Mouse (Mus musculus) adrenal gland, postnatal 36 days (tissue): ENCODE measurements at regions not wholly inside any gene's neighbourhood (a gene's known extent, or its start where the extent isn't known, plus 50 kb on each side); places are given as distances from the start of the nearest gene placed in this dataset.

Source experiments
- DNase-seq, 2 experiments: peaks; one replicate each; pipeline ENCODE4 v3.0.0; 2021; ENCODE audit warnings: mixed read lengths in 1 of 2

GRCm38 (mm10) chr15:85634322-85635141 is 52.3 kb upstream of the Wnt7b start:
- DNase-seq = peak; percentile 100

DNA sequence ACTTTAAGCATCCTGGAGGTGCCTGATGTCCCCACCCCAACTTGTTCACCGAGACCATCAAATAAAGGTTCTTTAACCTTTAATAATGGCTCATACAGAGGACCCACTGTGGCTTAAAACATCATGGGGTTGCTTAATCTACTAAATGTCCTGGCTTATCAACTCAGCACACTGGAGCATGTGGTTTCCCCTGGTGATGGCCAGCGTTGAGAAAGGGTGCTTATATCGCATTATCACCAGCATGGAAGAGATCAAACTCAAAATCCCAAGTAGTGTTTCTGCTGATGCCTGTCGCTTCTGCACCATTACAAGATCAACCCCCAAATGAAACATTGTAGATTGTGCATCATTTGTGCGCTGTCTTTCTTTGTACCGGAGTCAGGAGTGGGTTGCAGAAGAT is 53.2 kb upstream of the Wnt7b start:
- no peak for DNase-seq

DNA sequence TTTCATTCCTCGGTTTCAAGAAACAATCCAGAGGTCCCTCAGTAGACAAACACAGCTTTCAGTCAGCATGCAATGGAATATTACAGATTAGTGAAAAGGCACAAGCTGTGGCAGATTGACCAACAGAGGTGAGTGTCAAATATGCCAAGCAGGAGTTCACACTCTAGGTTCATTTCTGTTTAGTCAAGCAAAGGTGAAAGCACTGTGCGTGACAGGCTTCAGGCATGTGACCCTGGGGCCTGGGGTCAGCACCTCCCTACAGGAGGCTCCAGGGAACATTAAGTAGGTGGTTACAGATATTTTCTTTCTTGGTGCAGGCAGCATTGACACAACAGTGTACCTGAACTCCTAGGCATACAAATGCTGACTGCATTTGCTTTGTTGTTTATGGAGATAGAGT is 57.3 kb upstream of the Wnt7b start:
- DNase-seq = no peak

GRCm38 (mm10) chr15:85641120-85642080 is 59.1 kb upstream of the Wnt7b start:
- peak in 1 of 2 experiments; percentile 42 for DNase-seq

GRCm38 (mm10) chr15:85645396-85645795 is 63.1 kb upstream of the Wnt7b start:
- peak in 1 of 2 experiments; percentile 60 for DNase-seq

- peak; percentile 83 to 86 for DNase-seq
Observed at GRCm38 (mm10) chr15:85645971-85646638, 63.8 kb upstream of the Wnt7b start.

DNA sequence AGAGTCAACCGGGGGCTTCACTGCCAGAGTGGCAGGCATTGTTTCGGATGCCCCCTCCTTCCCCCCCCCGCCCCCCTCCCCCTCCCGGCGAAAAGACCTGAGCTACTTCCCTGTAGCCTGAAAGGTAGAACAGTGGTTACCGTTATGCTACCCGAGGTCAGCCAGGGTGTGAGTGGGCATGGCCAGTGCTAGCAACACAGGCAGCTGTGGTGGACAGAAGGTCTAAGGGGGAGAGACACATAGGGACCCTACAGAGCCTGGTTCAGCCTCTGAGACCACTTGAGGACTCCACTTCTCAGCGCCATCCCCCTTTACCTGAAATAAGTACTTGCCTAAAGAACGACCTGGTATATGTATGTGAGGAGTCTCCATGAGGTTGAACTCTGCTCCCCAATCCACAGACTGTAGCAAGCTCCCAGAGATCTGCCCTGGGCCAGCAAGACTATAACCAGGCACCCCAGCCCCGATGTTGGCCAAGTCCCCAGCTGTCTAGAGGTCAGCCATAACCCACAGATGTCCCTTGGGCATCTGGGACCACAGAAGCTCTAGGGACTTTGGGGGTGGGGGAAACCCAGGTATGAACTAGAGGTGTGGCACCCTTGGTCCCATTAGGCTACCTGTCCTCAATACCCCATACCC is 64.5 kb upstream of the Wnt7b start:
- peak in 1 of 2 experiments; percentile 61 for DNase-seq

GRCm38 (mm10) chr15:85647593-85647992 is 65.3 kb upstream of the Wnt7b start:
- peak in 1 of 2 experiments; percentile 55 for DNase-seq

GRCm38 (mm10) chr15:85650241-85650640 is 68.0 kb upstream of the Wnt7b start:
- DNase-seq = no peak

- no peak for DNase-seq
Observed at GRCm38 (mm10) chr15:85651718-85652420, 69.6 kb upstream of the Wnt7b start.

- no peak for DNase-seq
Observed at GRCm38 (mm10) chr15:85652431-85652830, 70.2 kb upstream of the Wnt7b start.

GRCm38 (mm10) chr15:85652871-85653337 is 70.6 kb upstream of the Wnt7b start:
- DNase-seq = peak in 1 of 2 experiments; percentile 43

DNA sequence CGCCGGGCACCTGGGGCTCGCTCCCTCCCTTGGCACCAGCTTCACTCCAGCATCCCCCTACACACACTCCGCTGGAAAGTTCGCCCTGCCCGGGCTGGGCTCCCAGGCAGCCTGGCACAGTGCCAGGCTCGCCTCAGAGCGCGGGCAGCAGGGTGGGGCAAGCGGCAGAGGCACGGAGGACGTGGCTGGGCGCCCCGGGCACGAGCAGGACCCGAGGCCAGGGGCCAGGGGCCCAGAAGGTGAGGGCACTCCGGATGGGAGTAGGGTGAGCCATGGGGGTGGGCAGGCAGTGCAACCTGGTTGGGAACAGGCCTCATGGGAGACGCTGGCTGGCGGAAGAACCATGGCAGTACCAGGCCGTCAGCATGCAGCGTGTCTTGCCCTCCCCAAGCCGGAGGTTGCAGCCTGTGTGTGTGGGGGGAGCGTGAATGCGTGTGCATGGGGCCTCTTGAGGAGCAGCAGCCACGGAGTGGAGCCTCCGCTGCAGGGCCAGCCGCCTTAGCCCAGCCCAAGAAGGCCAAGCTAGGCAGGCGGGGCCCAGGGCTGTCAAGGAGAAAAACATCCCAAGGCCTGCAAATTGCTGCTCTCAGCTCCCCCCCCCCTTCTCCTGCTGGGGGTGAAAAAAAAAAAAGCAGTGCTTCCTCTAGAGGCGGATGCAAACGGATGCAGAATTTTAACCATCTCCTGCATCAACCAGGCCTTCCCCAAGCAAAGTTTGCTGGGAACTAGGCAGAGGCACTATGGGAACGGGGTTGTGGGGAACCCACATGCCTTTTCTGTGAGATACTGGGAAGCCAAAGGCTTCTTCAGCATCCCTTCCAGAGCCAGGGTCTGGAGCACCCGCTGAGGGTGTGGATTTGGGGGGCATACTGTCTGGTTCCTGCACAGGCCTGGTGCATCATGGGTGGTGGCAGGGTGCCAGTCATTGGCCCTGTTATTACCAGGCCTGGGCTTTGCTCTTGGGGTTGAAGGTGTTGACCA is 71.4 kb upstream of the Wnt7b start:
- DNase-seq = peak; percentile 89 to 92

- DNase-seq = no peak
Observed at GRCm38 (mm10) chr15:85654791-85655190, 72.5 kb upstream of the Wnt7b start.

DNA sequence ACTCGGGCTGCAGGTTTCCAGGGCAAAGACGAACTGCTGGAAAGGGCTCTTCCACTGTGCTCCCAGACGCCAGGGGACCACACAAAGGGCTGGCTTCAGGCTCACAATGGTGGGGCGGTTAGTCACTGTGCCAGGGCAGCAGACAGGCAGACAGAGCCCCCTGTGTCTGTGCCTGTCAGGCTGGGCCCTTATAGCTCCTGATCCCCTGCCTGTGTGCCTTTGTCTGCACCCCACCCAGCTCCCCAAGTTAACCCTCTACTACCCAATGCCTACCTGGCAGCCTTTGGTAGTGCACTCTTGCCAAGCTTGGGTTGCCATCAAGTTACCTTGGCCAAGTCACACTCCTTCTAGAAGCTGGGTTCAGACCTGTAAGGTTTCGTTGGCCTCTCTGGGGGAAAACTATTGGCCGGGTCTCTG is 73.5 kb upstream of the Wnt7b start:
- DNase-seq = peak in 1 of 2 experiments; percentile 52

DNA sequence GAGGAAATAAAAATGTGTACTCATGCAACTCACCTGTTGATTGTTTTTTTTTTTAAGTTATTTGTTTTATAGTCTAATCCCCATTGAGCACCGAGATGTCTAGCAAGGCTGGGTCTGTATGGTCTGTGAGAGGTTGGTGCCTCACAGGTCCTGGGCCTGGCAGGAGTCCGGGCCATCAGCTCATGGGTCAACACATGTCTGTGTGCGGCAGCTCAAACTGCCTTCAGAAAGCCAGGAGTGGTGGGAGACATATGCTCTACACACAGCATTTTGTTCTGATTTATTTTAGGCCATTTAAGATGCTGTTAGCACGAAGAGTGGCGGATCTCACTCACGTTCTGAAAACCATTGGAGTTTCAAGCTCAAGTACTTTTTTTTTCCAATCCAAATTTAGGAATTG is 74.6 kb upstream of the Wnt7b start:
- DNase-seq = no peak

DNA sequence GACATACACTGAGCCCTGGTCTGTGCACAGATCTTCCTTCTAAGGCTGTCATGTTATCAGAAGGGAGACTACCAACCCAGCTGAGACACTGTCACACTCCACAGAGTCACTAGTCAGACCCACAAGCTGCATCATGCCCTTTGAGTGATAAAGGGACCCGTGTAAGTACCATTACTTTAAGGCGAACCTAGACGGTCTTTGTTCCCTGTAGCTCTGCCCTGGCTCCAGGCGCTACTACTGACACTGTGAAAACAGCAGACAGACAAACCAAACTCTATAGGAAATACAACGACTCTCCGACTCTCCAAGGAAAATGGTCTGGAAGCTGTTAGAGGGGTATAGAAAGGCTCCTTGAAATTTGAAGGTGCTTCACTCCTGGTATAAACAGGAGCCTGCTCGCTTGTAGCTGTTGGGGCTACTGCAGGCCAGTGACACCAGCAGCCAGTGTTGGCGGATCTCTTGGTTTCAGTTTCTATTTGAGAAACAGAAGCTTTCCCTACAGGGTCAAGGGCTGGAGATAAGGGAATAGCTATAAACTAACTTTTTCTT is 75.2 kb upstream of the Wnt7b start:
- peak; percentile 59 to 63 for DNase-seq

GRCm38 (mm10) chr15:85658101-85658885 is 76.0 kb upstream of the Wnt7b start:
- DNase-seq = no peak
